Mouse (Mus musculus) embryonic facial prominence, embryonic 13.5 days (tissue): Measurements from ENCODE around the gene Bsph1. TPM values are rescaled to one million over a fixed set of nuclear protein-coding genes. Genes with fewer than 3 reads are reported as not detected.
"Not testable (repeated sequence)": the region's sequence is repeated elsewhere in the genome, so short reads cannot be mapped to it uniquely, and the experiment has no call there.

ENCODE experiments used
- ATAC-seq: fragments of 200-750 bp; cut with Nextera tagmentation; 2 replicates; pipeline ENCODE4 v1.8.0; 2017; ENCODE audit warnings: low read depth; ENCODE audit not compliant: insufficient number of reproducible peaks, insufficient read depth, low FRiP score, low TSS enrichment
- H3K27ac ChIP-seq: fragments of 300-500 bp; sonication (generic); 2 replicates; pipeline ENCODE4 v1.5.1; 2015; ENCODE audit warnings: moderate library complexity, mild to moderate bottlenecking, inconsistent platforms
- H3K27me3 ChIP-seq: fragments of 300-500 bp; sonication (generic); 2 replicates; pipeline ENCODE4 v1.6.1; 2015; ENCODE audit warnings: mild to moderate bottlenecking, inconsistent platforms
- H3K36me3 ChIP-seq: fragments of 300-500 bp; sonication (generic); 2 replicates; pipeline ENCODE4 v1.6.1; 2015; ENCODE audit warnings: mild to moderate bottlenecking, inconsistent platforms
- H3K4me1 ChIP-seq: fragments of 300-500 bp; sonication (generic); 2 replicates; pipeline ENCODE4 v1.6.1; 2015; ENCODE audit warnings: inconsistent platforms
- H3K4me2 ChIP-seq: fragments of 300-500 bp; sonication (generic); 2 replicates; pipeline ENCODE4 v1.6.1; 2015; ENCODE audit warnings: moderate library complexity, mild to moderate bottlenecking, inconsistent platforms
- H3K4me3 ChIP-seq: fragments of 300-500 bp; sonication (generic); 2 replicates; pipeline ENCODE4 v1.5.1; 2015; ENCODE audit warnings: mild to moderate bottlenecking, inconsistent platforms
- H3K9ac ChIP-seq: fragments of 300-500 bp; sonication (generic); 2 replicates; pipeline ENCODE4 v1.6.1; 2015; ENCODE audit warnings: mild to moderate bottlenecking, inconsistent platforms
- H3K9me3 ChIP-seq: fragments of 300-500 bp; sonication (generic); 2 replicates; pipeline ENCODE4 v1.6.1; 2016; ENCODE audit warnings: inconsistent platforms
- WGBS: fragments of 180-500 bp; shearing (Covaris S2); methylation state at CpG from one replicate; pipeline ENCODE4 v1.1.7; 2015; ENCODE audit warnings: mixed read lengths; 5-methylcytosine and 5-hydroxymethylcytosine counted together
- polyA plus RNA-seq: library from polyadenylated mRNA; unstranded; fragments of >200 nt; fragmentation: Nextera tagmentation; extraction: Ambion mirVana; gene quantifications from 2 replicates; pipeline ENCODE4 v1.2.1, GENCODE M21; 2015

Gene Bsph1
- polyA plus RNA-seq, result not detected in 2 replicates

DNA sequence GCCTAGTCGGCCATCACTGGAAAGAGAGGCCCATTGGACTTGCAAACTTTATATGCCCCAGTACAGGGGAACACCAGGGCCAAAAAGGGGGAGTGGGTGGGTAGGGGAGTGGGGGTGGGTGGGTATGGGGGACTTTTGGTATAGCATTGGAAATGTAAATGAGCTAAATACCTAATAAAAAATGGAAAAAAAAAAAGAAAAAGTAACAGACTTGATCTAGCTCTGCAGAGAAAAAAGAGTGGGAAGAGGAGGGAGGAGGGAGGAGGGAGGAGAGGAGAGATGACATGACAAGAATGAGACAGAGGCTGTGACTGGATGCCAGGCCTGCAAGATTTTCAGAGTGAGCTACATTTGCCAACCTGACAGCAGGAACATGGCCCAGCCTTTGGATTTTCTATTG lies at the start of gene Bsph1:
TSS of gene Bsph1 (plus strand) at position 301 of the 400 bp plus-strand sequence.
- ATAC-seq, H3K4me3 ChIP-seq, H3K27ac ChIP-seq, H3K4me2 ChIP-seq, H3K9ac ChIP-seq, H3K27me3 ChIP-seq, H3K4me1 ChIP-seq, H3K36me3 ChIP-seq: not testable (repeated sequence)
- peaks cover 10% of the 10 kb centered on the region; the same call in 1 of the 2 replicates for H3K9me3 ChIP-seq
- WGBS, result 54% methylated on average over 1 of the region's 1 CpGs

DNA sequence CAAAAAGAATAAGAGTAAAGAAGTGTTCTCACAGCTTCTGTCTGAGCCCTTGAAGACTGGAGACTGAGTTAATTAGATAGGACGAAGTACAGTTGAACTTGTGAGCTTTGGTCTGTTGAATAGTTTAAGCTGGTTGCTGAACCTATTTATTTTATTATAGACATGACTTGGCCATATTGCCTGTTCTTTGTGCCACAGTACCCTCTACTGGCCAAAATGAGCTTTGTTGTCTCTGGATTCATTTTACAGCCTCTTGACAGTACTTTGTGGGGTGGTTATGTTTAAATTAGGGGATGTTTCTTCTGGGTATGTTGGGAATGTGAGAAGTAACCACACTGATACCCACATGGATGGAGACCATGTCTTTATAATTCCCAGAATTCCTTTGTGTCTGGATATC lies 60.9 kb downstream of the Bsph1 start:
- WGBS, result 72% methylated on average over 1 of the region's 1 CpGs
- Histone ChIP-seq H3K4me1 (no peaks in the 10 kb centered on the region), H3K27ac (no peak overlapping the region), H3K4me3 (no peak overlapping the region), H3K9me3 (no peaks in the 10 kb centered on the region; the same call in 1 of the 2 replicates), H3K9ac (no peak overlapping the region), H3K36me3 (no peaks in the 10 kb centered on the region), H3K4me2 (no peak overlapping the region), H3K27me3 (no peaks in the 10 kb centered on the region)
- no peak for ATAC-seq

Other genes with a start within 250 kb of the Bsph1 start
- gene Vmn1r89, start 237.8 kb upstream of the Bsph1 start, polyA plus RNA-seq, result not detected in 2 replicates
- 121 and 134 TPM in 2 replicates for gene Lig1, start 173.6 kb upstream of the Bsph1 start, polyA plus RNA-seq
- 12.6 and 12.9 TPM in 2 replicates for gene Zswim9, start 172.1 kb upstream of the Bsph1 start, polyA plus RNA-seq
- gene Pla2g4c, start 126.2 kb upstream of the Bsph1 start, polyA plus RNA-seq, result 1.1 and 1.8 TPM in 2 replicates
- gene Cabp5, start 52.7 kb upstream of the Bsph1 start, polyA plus RNA-seq, result not detected in 2 replicates
- not detected in 2 replicates for gene Bsph2, start 120.2 kb downstream of the Bsph1 start, polyA plus RNA-seq
- not detected in 2 replicates for gene Sult2a5, start 173.1 kb downstream of the Bsph1 start, polyA plus RNA-seq